Mouse (Mus musculus): ENCODE data around the gene Siah1a.
A peak's percentile ranks its signal among the peaks of the same experiment; 100 is the strongest.

The Siah1a gene

DNA sequence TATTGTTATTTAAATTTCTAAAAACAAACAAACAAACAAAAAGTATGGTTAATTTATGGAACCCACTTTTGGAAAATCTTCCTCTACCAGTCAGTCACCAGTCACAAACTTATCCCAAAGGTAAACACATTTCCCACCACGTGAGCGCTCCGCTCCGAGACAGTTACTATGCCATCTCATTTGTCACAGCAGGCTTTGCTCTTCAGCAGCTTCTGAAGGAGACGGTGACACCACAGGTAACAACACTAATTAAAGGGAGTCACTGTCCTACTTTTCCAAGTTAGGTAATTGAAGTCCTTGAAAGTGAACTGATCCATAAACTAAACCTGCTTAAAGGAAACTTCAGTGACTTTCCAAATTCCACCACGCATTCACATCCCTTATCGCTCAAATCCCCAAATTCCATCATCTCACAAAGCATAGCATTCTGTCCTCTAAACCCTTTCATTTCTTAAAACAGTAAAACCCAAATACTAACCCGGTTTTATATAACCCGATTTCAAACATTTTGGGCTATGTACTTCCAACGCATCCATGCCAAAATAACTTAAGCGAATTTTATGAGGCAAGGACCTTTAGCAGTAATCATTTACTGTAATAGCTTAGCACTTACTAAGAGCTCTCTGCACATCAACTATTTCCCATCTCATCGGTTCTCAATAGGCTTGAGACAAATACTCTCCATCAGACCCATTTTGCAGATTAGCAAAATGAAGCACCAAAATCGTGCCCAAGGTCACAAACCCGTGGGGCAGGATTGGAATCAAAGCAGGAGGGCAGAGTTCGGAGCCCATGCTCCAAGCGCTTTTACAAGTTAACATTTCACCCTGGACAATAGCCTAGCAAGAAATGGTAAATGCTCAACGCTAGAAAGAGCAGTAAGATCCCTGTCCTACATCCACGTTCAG, 1.2 kb downstream of the Siah1a start:
- DNase-seq (ENCODE audit: extremely low spot score, low read depth, low spot score) = peak; percentile 16

DNA sequence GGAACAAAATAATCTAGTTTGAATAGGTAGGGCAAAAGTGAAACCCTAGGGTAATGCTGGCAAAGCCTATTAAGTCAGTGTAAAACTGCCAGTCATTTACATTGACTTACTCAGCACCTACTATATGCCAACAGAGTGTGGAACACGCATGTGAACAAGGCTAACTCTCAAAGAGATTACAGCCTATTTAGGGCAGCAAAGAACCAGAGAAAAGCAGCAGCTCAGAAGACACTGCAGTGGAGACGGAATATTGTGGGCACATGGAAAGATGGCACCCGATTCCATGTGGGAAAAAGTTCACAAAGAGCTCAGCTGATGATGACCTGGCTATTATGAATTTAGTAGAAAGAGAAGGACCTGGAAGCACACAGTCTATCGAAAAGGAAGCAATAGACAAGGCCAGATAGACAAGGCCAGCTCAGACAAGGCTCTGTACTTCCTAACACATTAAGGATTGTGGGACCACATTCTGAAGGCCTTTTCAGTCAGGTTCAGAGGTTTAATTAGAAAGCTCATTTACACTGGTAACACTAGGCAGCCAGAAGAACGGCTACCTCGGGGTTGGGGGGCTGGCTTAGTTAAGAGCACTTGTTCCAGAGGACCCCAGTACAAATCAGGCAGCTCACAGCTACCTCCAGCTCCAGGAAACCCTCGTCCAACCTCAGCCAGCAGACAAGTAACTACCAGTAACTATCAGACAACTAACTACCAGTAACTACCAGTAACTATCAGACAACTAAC, 3.0 kb downstream of the Siah1a start:
- no peak for DNase-seq (ENCODE audit: extremely low spot score, low read depth, low spot score)

DNA sequence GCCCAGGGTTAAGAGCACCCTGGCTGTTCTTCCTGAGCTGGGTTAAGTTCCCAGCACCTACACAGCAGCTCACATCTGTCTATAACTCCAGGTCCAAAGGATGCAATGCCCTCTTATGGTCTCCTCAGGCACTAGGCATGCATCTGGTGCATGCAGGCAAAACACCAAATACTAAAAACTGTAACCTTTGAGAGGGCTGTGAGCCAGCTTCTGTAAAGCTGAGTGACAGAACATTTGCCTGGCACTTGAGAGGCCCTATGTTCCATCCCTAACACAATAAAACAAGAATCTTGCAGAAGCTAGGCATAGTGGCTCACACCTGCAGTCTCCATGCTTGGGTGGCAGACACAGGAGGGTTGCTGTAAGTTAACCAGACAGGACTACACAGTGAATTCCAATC, 4.1 kb downstream of the Siah1a start:
- DNase-seq (ENCODE audit: extremely low spot score, low read depth, low spot score) = no peak

DNA sequence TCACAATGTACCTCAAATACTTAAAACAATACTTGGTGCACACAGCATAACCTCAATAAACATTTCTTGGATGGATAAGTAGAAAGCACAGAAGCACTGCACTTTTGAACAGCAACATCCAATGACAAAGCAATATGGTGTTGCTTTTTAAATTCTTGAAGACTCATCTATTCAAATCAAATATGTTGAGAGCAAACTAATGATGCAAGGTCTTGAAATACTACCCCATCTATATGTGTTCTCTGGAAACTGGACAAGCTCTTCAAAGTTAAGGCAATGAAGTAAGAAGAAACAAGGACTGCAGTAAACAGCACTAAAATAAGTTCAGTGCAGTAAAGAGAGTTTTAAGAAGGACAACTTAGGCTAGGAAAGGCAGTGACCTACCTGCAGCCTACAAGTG, 4.8 kb downstream of the Siah1a start:
- no peak for DNase-seq (ENCODE audit: extremely low spot score, low read depth, low spot score)

DNA sequence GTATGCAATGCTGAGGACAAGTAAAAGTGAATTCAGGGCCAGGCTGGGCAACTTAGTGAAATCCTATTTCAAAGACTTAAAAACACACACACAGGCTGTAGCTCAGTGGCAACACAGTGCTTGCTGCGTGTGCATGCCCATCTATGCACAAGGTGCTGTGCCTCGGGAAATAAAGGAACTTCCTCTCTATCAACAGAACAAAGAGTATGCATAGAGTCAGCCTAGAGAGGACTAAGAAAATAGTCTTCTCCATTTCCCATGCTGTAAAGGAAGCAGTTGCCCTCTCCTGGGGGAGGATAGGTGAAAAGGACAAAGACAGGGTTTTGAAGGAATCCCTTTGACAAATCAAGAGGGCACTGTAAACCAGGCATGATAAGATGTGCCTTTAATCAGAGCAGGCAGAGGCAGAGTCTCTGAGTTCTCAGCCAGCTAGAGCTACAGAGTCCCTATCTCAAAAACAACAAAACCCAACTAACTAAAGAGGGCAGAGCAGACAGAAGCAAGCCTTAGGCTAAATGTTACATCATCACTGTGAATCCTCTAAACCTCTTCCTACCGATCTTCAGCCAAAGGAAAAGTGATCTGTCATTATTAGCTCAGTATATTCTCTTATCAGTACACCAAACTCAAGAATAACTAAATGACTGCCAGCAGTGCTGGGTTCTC, 10.2 kb downstream of the Siah1a start:
- DNase-seq (ENCODE audit: extremely low spot score, low read depth, low spot score) = no peak

DNA sequence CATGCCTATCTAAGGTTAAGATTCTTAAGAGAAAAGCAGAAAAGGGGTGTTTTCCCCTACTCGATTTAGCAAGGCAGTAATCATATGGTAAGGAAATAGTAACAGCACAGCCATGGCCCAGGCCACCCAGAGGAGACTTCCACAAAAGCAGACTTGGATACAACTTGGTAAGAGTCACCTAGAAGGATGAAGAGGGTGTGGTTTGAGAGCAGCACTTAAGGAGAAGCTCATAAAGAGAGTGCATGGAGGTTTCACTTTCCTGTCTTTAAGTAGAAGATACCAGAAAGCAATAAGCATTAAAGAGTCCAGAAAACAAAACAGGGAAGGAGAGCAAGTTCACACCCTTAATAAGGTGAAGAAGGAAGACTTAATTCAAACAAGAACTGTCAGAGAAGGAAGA, 10.8 kb downstream of the Siah1a start:
- no peak for DNase-seq (ENCODE audit: extremely low spot score, low read depth, low spot score)

DNA sequence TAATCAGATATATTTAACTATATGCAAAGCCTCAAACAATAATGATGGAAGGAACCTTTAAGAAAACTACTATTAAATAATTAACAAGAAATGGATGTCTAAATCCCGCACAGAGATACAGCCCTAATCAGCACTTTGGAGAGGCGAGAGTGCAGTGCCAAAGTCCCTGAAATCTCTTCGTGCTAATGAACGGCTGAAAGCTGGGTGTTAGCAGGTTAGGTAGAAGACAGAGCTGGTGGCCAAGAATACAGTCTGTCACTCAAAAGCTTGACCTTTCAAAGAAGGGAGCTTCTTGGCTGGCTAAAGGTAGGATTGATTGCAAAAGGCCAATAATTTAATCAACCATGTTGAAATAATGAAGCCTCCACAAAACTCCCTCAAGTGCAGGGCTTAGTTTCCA, 11.6 kb downstream of the Siah1a start:
- DNase-seq (ENCODE audit: extremely low spot score, low read depth, low spot score) = no peak

DNA sequence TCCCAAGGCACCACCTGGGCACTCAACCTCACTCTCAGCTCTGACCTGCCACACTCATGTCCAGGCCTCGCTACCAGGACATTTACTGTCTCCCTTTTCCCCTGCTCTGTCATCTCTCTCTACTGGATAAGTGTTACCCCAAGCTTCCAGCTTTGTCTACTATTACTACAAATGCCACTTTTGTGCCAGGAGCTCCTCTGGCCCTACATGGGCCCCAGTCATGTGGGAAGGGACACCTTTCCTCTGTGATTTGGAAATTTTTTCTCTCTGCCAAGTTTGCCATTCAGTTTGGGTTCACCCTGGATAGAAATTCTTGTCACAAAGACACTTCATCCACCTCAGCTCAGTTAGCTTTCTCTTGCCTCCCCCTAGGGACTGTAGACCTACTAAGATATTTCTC, 14.9 kb downstream of the Siah1a start:
- DNase-seq (ENCODE audit: extremely low spot score, low read depth, low spot score) = no peak

DNA sequence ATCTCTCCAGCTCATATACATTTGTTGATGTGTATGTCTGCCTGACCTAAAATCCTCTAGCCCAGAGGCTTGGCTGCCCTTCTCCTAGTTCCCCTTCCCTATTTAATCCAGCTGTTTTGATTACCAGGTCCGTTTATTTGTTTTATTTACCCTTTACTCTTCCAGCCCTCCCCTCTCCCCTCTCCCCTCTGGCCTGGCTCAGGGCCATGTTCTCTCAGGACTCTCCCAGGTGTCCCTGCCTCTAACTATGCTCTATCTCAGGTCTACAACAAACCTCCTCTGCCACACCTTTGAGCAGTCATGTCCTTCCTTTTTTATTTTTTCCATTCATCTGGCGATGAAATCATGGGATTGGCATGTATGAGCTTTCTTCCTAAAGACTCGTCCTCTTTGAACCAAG, 15.4 kb downstream of the Siah1a start:
- DNase-seq (ENCODE audit: extremely low spot score, low read depth, low spot score) = no peak

DNA sequence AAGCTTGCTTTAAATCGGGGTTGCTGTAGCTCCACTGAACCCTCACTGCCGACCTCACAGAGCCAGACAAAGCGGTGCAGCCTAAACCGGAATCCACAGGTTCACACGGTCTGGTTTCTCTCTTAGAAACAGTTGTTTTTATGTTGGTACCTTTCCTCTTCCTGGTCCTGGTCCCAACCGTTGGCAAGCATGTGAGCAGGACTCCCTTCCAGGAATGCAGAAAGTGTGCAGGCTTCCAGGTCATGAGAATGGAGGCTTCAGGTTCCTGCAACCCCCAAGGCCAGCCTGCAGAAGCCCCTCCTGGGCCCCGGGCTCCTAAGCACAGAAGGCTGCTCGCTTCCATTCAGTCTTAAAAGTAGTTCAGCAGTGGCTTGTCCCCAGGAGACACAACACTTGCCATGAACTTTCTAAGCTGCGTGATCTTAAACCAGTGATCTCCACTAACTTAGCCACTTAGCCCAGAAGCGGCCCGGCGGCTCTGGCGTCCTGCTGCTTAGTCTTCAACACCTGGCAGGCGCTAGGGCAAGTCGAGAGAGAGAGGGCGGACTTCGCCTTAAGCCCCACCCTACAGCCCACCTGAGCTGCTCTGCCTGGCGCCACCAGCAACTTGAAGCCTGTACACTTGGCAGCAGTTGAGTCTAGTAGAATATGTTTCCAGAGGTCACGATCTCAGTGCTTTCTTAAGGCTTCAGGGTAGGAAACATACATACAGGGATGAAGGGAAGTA, 17.3 kb downstream of the Siah1a start:
- no peak for DNase-seq (ENCODE audit: extremely low spot score, low read depth, low spot score)

DNA sequence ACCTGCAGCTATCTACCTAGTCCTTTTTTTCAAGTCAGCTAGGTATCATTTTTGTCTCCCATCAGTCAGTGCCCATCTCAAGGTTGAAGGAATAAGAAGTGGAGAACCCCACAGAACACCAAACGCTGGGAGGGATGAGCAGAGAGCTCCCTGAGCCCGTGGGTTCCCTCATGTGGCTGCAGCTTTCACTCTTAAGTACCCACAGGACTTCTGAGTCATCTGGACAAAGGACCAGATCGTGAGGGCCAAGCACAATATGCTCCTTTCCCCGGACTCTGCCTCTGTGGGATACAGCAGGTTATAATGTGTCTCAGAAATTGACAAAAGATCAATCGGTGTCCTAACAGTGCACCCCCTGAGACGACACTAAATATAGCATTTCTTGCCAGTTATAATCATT, 18.8 kb downstream of the Siah1a start:
- no peak for DNase-seq (ENCODE audit: extremely low spot score, low read depth, low spot score)

DNA sequence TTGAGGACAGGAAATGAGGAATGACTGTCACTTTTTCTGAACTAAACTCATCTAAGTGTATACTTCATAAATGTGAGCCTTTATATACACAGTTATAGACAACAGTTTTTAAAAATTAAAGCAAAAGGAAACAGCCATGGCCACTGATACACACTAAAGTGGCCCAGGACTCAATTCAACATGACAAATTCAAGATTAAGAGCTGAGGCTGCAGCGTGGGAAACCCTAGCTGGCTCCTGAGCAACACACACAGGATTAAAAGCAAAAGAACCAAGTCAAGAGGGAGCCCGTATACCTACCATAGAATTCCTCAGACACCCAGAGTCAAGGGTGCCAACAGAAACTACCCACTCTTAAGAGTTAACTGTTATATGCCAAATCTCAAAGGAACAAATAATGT, 24.2 kb downstream of the Siah1a start:
- no peak for DNase-seq (ENCODE audit: extremely low spot score, low read depth, low spot score)

DNA sequence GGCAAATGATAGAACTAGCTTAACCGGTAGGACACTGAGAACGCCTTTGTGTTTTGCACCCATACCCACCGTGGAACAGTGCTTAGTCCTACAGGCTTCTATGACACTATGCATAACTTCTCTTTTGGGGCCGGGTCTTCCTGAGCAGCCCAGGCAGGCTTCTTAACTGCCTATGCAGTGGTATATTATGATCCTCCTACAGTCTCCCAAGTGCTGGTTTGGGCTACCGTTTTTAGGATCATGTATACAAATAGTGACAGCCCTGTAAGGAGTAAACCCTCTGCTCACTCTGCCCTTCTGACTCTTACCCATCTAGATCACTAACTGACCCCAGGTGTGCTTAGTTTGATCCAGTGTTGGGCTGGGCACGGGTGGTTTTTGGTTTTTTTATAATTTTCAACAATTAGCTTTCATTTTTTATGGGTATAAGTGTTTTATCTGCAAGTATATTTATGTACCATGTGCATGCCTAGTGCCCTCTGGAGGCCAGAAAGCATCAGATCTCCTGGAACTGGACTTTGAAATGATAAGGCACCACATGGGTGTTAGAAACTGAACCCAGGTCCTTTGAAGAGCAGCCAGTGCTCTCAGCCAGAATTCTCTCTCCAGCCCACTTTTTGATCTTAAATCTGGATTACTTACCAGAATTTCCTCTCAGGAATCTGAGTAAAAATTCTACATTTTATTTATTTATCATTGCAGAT, 24.8 kb downstream of the Siah1a start:
- DNase-seq (ENCODE audit: extremely low spot score, low read depth, low spot score) = no peak

DNA sequence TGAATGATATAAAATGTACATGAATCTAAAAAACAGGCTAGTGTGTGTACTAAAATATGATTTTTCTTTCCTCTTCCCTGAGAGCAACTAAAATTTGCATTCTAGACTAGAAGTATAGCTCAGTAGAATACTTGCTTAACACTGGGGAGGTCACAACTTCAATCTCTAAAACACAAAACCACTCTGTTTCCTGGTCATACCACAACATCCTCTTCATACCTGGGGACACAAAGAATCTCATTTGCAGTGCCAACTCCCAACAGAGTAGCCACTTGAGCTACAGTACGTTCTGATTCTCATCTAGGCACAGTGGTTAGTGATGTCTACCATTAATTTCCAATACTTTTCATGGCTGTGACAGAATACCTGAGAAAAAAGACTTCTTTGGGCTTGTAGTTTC, 26.4 kb downstream of the Siah1a start:
- DNase-seq (ENCODE audit: extremely low spot score, low read depth, low spot score) = no peak

DNA sequence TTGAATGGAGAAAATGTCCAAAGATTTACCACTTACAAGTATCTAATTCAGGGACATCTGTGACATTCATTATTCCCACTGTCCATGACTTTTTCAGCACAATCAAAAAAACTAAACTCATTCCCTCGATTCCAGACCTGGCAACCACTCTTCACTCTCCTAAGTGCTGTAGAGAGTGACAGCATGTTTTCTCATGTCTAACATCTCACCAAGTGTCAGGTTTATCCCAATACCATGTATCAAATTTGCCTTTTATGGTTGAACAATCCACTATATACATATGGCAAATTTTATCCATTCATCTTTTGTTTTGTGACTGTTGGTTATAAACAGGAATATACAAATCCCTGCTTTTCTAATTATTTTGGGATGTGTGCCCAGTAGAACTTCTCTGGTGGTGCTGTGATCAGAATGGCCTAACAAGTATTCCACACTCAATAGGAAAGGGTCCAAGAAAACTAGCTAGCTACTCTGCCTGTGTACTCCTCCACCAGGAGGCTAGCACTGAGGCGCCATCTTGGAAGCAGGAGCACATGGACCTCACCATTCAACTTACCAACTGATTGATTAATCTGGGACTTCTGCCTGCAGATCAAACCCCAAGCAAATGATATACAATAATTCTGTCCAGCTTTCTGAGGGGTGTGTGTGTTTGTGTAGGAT, 27.3 kb downstream of the Siah1a start:
- DNase-seq (ENCODE audit: extremely low spot score, low read depth, low spot score) = no peak

DNA sequence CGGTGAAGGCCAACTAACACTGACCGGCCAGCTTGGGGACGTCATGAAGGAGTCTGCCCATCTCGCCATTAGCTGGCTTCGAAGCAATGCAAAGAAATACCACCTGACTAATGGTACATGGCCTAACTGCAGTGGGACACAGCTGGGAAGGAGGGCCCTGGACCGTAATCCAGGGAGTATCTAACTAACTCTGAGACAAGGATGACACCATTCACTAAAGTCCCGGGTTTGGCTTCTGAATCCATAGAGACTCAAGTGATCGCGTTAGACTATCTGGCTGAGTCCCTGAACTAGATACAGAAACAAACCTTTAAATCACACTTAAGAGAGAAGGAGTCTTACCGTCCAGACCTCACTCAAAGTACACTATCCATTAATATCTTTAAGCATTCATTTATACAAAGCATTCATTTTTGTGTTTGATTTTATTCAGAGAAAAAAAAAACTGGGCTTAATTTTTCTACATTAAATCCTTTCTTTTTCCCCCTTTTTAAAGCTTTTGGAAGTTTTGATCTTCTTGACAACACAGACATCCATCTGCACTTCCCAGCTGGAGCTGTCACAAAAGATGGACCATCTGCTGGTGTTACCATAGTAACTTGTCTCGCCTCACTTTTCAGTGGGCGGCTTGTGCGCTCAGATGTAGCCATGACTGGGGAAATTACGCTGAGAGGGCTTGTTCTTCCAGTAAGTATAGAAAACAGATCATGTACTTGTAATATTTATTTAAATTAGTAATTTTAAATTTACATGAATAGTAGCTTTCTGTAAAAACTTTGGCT, 32.1 kb downstream of the Siah1a start:
- no peak for DNase-seq (ENCODE audit: extremely low spot score, low read depth, low spot score)

DNA sequence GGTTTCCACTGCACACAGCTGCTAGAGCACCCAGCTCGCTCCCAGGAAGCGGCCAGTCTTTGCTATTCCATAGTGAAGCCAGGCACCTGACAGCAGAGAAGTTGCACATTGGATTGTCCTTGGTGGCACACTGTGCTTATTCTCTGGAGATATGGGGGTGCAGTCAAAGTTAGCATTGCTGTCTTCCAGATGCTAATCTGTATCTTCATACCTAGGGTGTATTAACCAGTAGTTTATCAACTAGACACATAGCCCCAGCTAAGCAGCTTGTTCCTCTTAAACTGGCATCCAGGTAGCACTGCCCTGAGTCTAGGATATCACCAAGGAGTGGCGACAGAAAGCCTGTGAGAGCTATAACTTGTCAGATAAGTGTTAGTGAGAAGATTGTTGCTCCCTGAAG, 33.1 kb downstream of the Siah1a start:
- no peak for DNase-seq (ENCODE audit: extremely low spot score, low read depth, low spot score)

DNA sequence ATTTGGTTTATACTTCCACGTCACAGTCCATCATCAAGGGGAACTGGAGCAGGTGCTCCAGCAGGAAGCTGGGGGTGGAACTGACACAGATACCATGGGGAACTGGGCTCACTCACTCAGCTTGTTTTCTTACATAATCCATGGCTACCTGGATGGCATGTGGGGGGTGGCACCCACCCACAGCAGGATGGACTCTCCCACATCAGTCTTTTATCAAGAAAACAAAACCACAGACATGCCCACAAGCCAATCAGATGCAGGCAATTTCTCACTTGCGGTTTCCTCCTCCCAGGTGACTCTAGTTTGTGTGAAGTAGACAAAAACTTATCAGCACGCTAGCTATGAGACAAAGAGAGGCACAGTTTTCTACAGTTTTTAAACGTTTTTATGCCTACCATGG, 37.9 kb downstream of the Siah1a start:
- DNase-seq (ENCODE audit: extremely low spot score, low read depth, low spot score) = no peak

DNA sequence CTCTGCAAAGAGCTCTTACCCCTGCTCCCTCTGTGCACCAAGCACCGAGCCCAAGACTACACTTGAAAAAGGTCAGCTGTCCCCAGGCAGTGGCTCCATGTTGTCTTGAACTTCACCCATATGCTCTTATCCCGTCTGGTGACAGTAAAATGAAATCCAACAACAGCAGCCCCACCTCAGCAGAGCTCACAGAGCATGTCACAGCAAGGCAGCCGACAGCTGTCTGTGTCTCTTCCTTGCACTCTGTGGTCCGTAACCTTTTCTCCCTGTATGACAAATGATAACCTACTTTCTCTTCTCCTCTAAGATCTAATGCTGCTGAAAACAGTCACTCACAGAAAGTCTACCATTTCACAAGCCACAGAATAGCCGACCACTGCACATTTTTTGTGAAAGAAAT, 39.0 kb downstream of the Siah1a start:
- DNase-seq (ENCODE audit: extremely low spot score, low read depth, low spot score) = no peak
